Mouse (Mus musculus): ENCODE results near the gene Epha1. TPM values are rescaled to one million over a fixed set of nuclear protein-coding genes. Genes with fewer than 3 reads are reported as not detected.

Epha1 gene
- polyA plus RNA-seq, 1 experiment from 2014 or later = 20.1 TPM

- 65% methylated on average over 3 of the region's 3 CpGs for WGBS
- H3K4me3 ChIP-seq (ENCODE audit: low read depth, low read length) = no peak overlapping the region
- TF ChIP-seq EP300 (optimal IDR thresholded peaks at IDR 0.05) (no peak), CTCF (IDR thresholded peaks at IDR 0.05; ENCODE audit: low read depth) (no peak)
- no peaks in the 10 kb centered on the region for H3K9me3 ChIP-seq (ENCODE audit: control insufficient read depth, low read length)
- DNase-seq (ENCODE audit: low spot score) (no peak), ATAC-seq (ENCODE audit: low FRiP score, low TSS enrichment) (no peak)
- H3K4me2 ChIP-seq (replicated peaks; ENCODE audit: low read depth) = no peak overlapping the region
- H3K27me3 ChIP-seq (ENCODE audit: control insufficient read depth, insufficient read depth, low read length) = no peaks in the 10 kb centered on the region
- peaks cover 24% of the 10 kb centered on the region for H3K36me3 ChIP-seq (ENCODE audit: control insufficient read depth, insufficient read depth, low read length)
- H3K27ac ChIP-seq (replicated peaks) = no peak overlapping the region
- H3K9ac ChIP-seq (ENCODE audit: low read length) = no peak overlapping the region
- no peaks in the 10 kb centered on the region for H3K4me1 ChIP-seq (replicated peaks; ENCODE audit: control insufficient read depth, insufficient read depth)
These were observed 10.1 kb downstream of the Epha1 start for GRCm38 (mm10) chr6:42362974-42363373.

GRCm38 (mm10) chr6:42362497-42362896 is 10.6 kb downstream of the Epha1 start:
- Histone ChIP-seq H3K27ac (replicated peaks) (no peak overlapping the region), H3K4me1 (replicated peaks; ENCODE audit: control insufficient read depth, insufficient read depth) (no peaks in the 10 kb centered on the region), H3K4me2 (replicated peaks; ENCODE audit: low read depth) (no peak overlapping the region), H3K4me3 (ENCODE audit: low read depth, low read length) (no peak overlapping the region), H3K9ac (ENCODE audit: low read length) (no peak overlapping the region), H3K36me3 (ENCODE audit: control insufficient read depth, insufficient read depth, low read length) (peaks cover 29% of the 10 kb centered on the region), H3K9me3 (ENCODE audit: control insufficient read depth, low read length) (no peaks in the 10 kb centered on the region), H3K27me3 (ENCODE audit: control insufficient read depth, insufficient read depth, low read length) (no peaks in the 10 kb centered on the region)
- 74% methylated on average over 1 of the region's 1 CpGs for WGBS
- no peak for DNase-seq (ENCODE audit: low spot score)
- TF ChIP-seq CTCF (IDR thresholded peaks at IDR 0.05; ENCODE audit: low read depth) (no peak), EP300 (optimal IDR thresholded peaks at IDR 0.05) (no peak)
- ATAC-seq (ENCODE audit: low FRiP score, low TSS enrichment) = no peak

DNA sequence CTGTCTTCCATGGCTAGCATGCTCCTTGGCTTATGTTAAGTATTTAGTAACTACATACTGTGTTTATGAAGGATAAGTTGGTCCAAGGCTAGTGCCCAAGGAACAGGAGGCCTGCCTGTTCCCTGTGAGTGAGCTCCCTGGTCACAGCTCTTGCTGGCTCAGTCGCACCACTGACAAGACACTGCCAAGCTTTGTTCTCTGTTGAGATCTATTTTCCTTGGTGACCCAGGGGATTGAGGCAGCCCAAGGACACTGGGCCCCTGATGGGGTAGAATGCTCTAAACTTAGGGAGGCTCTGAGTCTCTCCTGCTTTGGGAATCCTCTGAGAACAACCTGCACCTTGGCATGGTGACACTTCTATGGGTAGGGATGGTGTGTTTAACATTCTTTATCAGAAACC is 11.0 kb downstream of the Epha1 start:
- H3K4me1 ChIP-seq (replicated peaks; ENCODE audit: control insufficient read depth, insufficient read depth) = no peaks in the 10 kb centered on the region
- no peaks in the 10 kb centered on the region for H3K27me3 ChIP-seq (ENCODE audit: control insufficient read depth, insufficient read depth, low read length)
- no peak overlapping the region for H3K4me2 ChIP-seq (replicated peaks; ENCODE audit: low read depth)
- no peak for ATAC-seq (ENCODE audit: low FRiP score, low TSS enrichment)
- H3K4me3 ChIP-seq (ENCODE audit: low read depth, low read length) = no peak overlapping the region
- WGBS = 64% methylated on average over 1 of the region's 1 CpGs
- H3K9ac ChIP-seq (ENCODE audit: low read length) = no peak overlapping the region
- no peaks in the 10 kb centered on the region for H3K9me3 ChIP-seq (ENCODE audit: control insufficient read depth, low read length)
- H3K27ac ChIP-seq (replicated peaks) = no peak overlapping the region
- TF ChIP-seq CTCF (IDR thresholded peaks at IDR 0.05; ENCODE audit: low read depth) = no peak
- no peak for TF ChIP-seq EP300 (optimal IDR thresholded peaks at IDR 0.05)
- DNase-seq (ENCODE audit: low spot score) = no peak
- H3K36me3 ChIP-seq (ENCODE audit: control insufficient read depth, insufficient read depth, low read length) = peaks cover 29% of the 10 kb centered on the region

DNA sequence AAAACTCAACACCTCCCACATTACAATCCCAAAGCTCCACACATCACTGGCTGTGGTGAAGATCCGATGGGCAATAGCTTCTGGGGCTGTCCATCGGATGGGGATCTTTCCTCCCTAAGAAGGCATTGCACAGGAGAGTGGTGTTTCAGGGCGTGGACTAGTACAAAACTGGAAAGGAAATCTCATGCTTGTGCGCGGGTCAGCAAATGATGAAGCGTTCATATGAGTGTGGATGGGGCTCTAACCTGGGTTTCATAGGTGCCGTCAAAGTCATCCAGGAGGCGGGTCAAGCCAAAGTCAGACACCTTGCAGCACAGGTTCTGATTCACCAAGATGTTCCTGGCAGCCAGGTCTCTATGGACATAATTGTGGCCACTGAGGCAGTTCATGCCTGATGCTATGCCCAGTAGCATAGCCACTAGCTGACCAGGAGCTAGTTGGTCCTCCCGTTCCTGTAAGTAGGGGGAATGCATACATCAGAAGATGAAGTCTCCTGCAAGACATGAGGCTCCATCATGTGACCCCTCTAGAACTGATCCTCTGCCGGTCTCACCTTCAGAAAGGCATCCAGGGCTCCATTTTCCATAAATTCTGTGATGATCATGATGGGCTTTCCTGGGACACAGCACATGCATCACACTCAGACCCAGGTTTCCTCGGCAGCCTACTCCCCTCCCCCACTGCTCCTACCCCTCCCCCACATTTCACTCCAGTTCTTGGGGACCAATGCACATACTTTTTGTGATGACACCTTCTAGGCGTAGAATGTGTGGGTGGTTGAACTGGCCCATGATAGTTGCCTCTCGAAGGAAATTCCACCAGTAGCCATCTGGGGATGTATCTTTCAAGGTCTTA is 11.8 kb downstream of the Epha1 start:
- Histone ChIP-seq H3K27ac (replicated peaks) (no peak overlapping the region), H3K9me3 (ENCODE audit: control insufficient read depth, low read length) (no peaks in the 10 kb centered on the region), H3K27me3 (ENCODE audit: control insufficient read depth, insufficient read depth, low read length) (no peaks in the 10 kb centered on the region), H3K4me2 (replicated peaks; ENCODE audit: low read depth) (no peak overlapping the region), H3K4me1 (replicated peaks; ENCODE audit: control insufficient read depth, insufficient read depth) (no peaks in the 10 kb centered on the region; the same call in 1 of the 2 replicates), H3K4me3 (ENCODE audit: low read depth, low read length) (no peak overlapping the region), H3K9ac (ENCODE audit: low read length) (no peak overlapping the region), H3K36me3 (ENCODE audit: control insufficient read depth, insufficient read depth, low read length) (peaks cover 35% of the 10 kb centered on the region)
- DNase-seq (ENCODE audit: low spot score) (no peak), ATAC-seq (ENCODE audit: low FRiP score, low TSS enrichment) (no peak)
- TF ChIP-seq EP300 (optimal IDR thresholded peaks at IDR 0.05) (no peak), CTCF (IDR thresholded peaks at IDR 0.05; ENCODE audit: low read depth) (no peak)
- 88% methylated on average over 13 of the region's 13 CpGs for WGBS

GRCm38 (mm10) chr6:42360231-42360840 is 12.7 kb downstream of the Epha1 start:
- DNase-seq (ENCODE audit: low spot score) = no peak
- Histone ChIP-seq H3K4me1 (replicated peaks; ENCODE audit: control insufficient read depth, insufficient read depth) (no peaks in the 10 kb centered on the region; the same call in 1 of the 2 replicates), H3K9me3 (ENCODE audit: control insufficient read depth, low read length) (no peaks in the 10 kb centered on the region), H3K36me3 (ENCODE audit: control insufficient read depth, insufficient read depth, low read length) (peaks cover 39% of the 10 kb centered on the region), H3K27me3 (ENCODE audit: control insufficient read depth, insufficient read depth, low read length) (no peaks in the 10 kb centered on the region), H3K27ac (replicated peaks) (no peak overlapping the region; the same call in 1 of the 2 replicates), H3K9ac (ENCODE audit: low read length) (no peak overlapping the region), H3K4me3 (ENCODE audit: low read depth, low read length) (no peak overlapping the region), H3K4me2 (replicated peaks; ENCODE audit: low read depth) (no peak overlapping the region)
- 83% methylated on average over 6 of the region's 6 CpGs for WGBS
- TF ChIP-seq EP300 (optimal IDR thresholded peaks at IDR 0.05) = no peak
- no peak for TF ChIP-seq CTCF (IDR thresholded peaks at IDR 0.05; ENCODE audit: low read depth)
- no peak for ATAC-seq (ENCODE audit: low FRiP score, low TSS enrichment)

All from stomach, postnatal 0 days (tissue).